ENCODE assay signal across 8 mouse cellular contexts in genomic region chr8:93932873-93933272, GRCm38 (mm10).
A peak's percentile ranks its signal among the peaks of the same experiment; 100 is the strongest.
DNase-seq lines count a peak whose midpoint lies in the region; ATAC-seq and TF ChIP-seq lines count a peak whose summit lies in the region.

No protein-coding gene starts in this region.

- H3K27me3 ChIP-seq in heart, embryonic 12.5 days (replicated peaks): no peaks in the 10 kb centered on the region
- H3K27me3 ChIP-seq in limb, embryonic 10.5 days (ENCODE audit: low read depth, poor library complexity, severe bottlenecking): no peaks in the 10 kb centered on the region
- no peaks in the 10 kb centered on the region for H3K27me3 ChIP-seq in midbrain, postnatal 0 days (ENCODE audit: insufficient read depth, low read length)

- DNase-seq in heart, adult 11 months: peak; percentile 98
- peak; percentile 83 for DNase-seq in embryo, embryonic 10 days (ENCODE audit: low spot score)
- peak; percentile 56 for DNase-seq in gastrocnemius, postnatal 25 days
- DNase-seq in kidney, adult 18-20 months: peak; percentile 79
- DNase-seq in limb, embryonic 10.5 days (ENCODE audit: low spot score): peak; percentile 86
- DNase-seq in midbrain, postnatal 0 days (ENCODE audit: low spot score): peak; percentile 77
- peak; percentile 64 to 83 for DNase-seq in spleen, postnatal 10 days (ENCODE audit: low spot score in 2 of 2)

- H3K9me3 ChIP-seq in heart, embryonic 12.5 days (replicated peaks): no peaks in the 10 kb centered on the region
- H3K9me3 ChIP-seq in limb, embryonic 10.5 days (replicated peaks): no peaks in the 10 kb centered on the region; the same call in 1 of the 2 replicates
- no peaks in the 10 kb centered on the region for H3K9me3 ChIP-seq in midbrain, postnatal 0 days (ENCODE audit: low read length)

- H3K27ac ChIP-seq in heart, embryonic 12.5 days (ENCODE audit: poor library complexity, severe bottlenecking): no peak overlapping the region
- H3K27ac ChIP-seq in limb, embryonic 10.5 days: no peak overlapping the region
- no peak overlapping the region for H3K27ac ChIP-seq in midbrain, postnatal 0 days (ENCODE audit: low read depth, low read length)

- peak; percentile 90 for TF ChIP-seq CTCF in midbrain, postnatal 0 days (IDR thresholded peaks at IDR 0.05)

- no peak for ATAC-seq in heart, embryonic 12.5 days (ENCODE audit: insufficient number of reproducible peaks, low FRiP score)
- ATAC-seq in midbrain, postnatal 0 days (ENCODE audit: low FRiP score): peak; percentile 59; the same call in 1 of the 2 replicates

- WGBS in heart, embryonic 12.5 days: 32% methylated on average over 6 of the region's 6 CpGs
- 29% methylated on average over 6 of the region's 6 CpGs for WGBS in limb, embryonic 10.5 days
- WGBS in midbrain, postnatal 0 days: 37% methylated on average over 6 of the region's 6 CpGs

- no peaks in the 10 kb centered on the region for H3K4me1 ChIP-seq in heart, embryonic 12.5 days (replicated peaks)
- peaks cover 10% of the 10 kb centered on the region for H3K4me1 ChIP-seq in limb, embryonic 10.5 days
- no peaks in the 10 kb centered on the region for H3K4me1 ChIP-seq in midbrain, postnatal 0 days (ENCODE audit: insufficient read depth, low read length)

- H3K9ac ChIP-seq in heart, embryonic 12.5 days: no peak overlapping the region
- H3K9ac ChIP-seq in midbrain, postnatal 0 days (replicated peaks; ENCODE audit: low read length, poor library complexity, severe bottlenecking): no peak overlapping the region

- no peak overlapping the region for H3K4me2 ChIP-seq in heart, embryonic 12.5 days
- no peak overlapping the region for H3K4me2 ChIP-seq in midbrain, postnatal 0 days (ENCODE audit: low read depth, low read length, poor library complexity, severe bottlenecking)

- H3K4me3 ChIP-seq in heart, embryonic 12.5 days: no peak overlapping the region
- H3K4me3 ChIP-seq in limb, embryonic 10.5 days: no peak overlapping the region
- no peak overlapping the region for H3K4me3 ChIP-seq in midbrain, postnatal 0 days (ENCODE audit: low read depth, low read length)

- no peaks in the 10 kb centered on the region for H3K36me3 ChIP-seq in heart, embryonic 12.5 days
- H3K36me3 ChIP-seq in limb, embryonic 10.5 days: no peaks in the 10 kb centered on the region
- H3K36me3 ChIP-seq in midbrain, postnatal 0 days (ENCODE audit: insufficient read depth, low read length): peaks cover 6% of the 10 kb centered on the region
